Mouse (Mus musculus) heart, embryonic 16.5 days (tissue): ENCODE data around the gene Epb41l3. TPM values are rescaled to one million over a fixed set of nuclear protein-coding genes. Genes with fewer than 3 reads are reported as not detected.
A peak's percentile ranks its signal among the peaks of the same experiment; 100 is the strongest.

Source experiments
- ATAC-seq: fragments of 200-750 bp; cut with Nextera tagmentation; replicated peaks from 2 replicates; pipeline ENCODE4 v1.8.0; 2017; ENCODE audit warnings: moderate number of reproducible peaks; ENCODE audit not compliant: insufficient read depth, low FRiP score; ENCODE audit errors: extremely low read depth
- H3K27ac ChIP-seq: fragments of 300-500 bp; sonication (generic); 2 replicates; pipeline ENCODE4 v1.5.1; 2014; ENCODE audit warnings: mild to moderate bottlenecking, low read length, control low read depth, moderate library complexity
- H3K27me3 ChIP-seq: fragments of 300-500 bp; sonication (generic); 2 replicates; pipeline ENCODE4 v1.6.1; 2014; ENCODE audit warnings: low read length, mixed read lengths; ENCODE audit not compliant: control insufficient read depth, insufficient read depth
- H3K36me3 ChIP-seq: fragments of 300-500 bp; sonication (generic); 2 replicates; pipeline ENCODE4 v1.6.1; 2014; ENCODE audit not compliant: control insufficient read depth, insufficient read depth
- H3K4me1 ChIP-seq: fragments of 300-500 bp; sonication (generic); 2 replicates; pipeline ENCODE4 v1.6.1; 2014; ENCODE audit warnings: low read length, mixed read lengths; ENCODE audit not compliant: control insufficient read depth, insufficient read depth
- H3K4me2 ChIP-seq: fragments of 300-500 bp; sonication (generic); 2 replicates; pipeline ENCODE4 v1.6.1; 2014; ENCODE audit warnings: low read depth, mild to moderate bottlenecking, control low read depth, low read length
- H3K4me3 ChIP-seq: fragments of 300-500 bp; sonication (generic); 2 replicates; pipeline ENCODE4 v1.5.1; 2014; ENCODE audit warnings: mild to moderate bottlenecking, control low read depth, low read length
- H3K9ac ChIP-seq: fragments of 300-500 bp; sonication (generic); 2 replicates; pipeline ENCODE4 v1.6.1; 2014; ENCODE audit warnings: low read length, control low read depth
- H3K9me3 ChIP-seq: fragments of 300-500 bp; sonication (generic); replicated peaks from 2 replicates; pipeline ENCODE4 v1.6.1; 2016; ENCODE audit warnings: low read length; ENCODE audit not compliant: control insufficient read depth
- WGBS: fragments of 180-500 bp; shearing (Covaris S2); extraction: QIAGEN DNeasy Blood & Tissue Kit; methylation state at CpG from one replicate; pipeline ENCODE4 v1.1.7; 2014; 5-methylcytosine and 5-hydroxymethylcytosine counted together
- polyA plus RNA-seq: library from polyadenylated mRNA; unstranded; fragments of >200 nt; fragmentation: Nextera tagmentation; extraction: Ambion mirVana; gene quantifications from 2 replicates; pipeline ENCODE4 v1.2.1, GENCODE M21; 2015

Gene Epb41l3
- polyA plus RNA-seq, 1 experiment from 2014 or later, result 94.6 TPM

DNA sequence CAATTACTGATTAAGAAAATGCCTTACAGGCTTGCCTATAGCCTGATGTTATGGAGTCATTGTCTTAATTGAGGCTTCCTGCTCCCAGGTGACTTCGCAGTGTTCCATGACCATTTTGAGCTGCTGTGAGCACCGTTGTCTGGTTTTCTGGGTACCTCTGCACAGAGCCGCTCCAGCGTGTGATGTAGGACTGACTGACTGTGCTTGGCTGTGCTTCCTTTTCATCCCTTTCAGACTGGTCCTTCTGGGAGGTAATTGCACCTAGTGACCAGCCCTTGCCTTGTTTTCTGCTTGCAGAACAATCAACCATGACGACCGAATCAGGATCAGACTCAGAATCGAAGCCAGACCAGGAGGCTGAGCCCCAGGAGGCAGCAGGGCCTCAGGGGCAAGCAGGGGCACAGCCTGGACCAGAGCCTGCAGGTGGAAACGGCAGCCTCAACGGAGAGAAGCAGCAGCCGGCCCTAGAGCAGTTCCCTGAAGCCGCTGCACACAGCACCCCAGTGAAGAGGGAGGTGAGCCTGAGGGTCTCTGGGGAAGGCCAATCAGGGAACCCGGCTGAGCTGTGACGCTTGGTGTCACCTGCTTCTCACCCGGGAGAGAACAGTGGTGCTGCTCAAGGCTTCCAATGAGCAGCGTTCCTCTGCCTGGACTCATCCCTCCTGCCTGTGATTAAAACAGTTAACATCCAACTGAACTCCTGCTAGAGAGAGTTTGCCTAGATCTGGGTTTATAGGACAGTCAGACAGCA lies 132.3 kb downstream of the Epb41l3 start:
- no peak overlapping the region for H3K9ac ChIP-seq
- H3K36me3 ChIP-seq, result peaks cover 13% of the 10 kb centered on the region
- no peak overlapping the region for H3K4me3 ChIP-seq
- ATAC-seq, result no peak
- 70% methylated on average over 15 of the region's 15 CpGs for WGBS
- H3K4me1 ChIP-seq, result no peaks in the 10 kb centered on the region
- H3K9me3 ChIP-seq, result peaks cover 4% of the 10 kb centered on the region; the same call in 1 of the 2 replicates
- H3K27me3 ChIP-seq, result no peaks in the 10 kb centered on the region
- no peak overlapping the region for H3K4me2 ChIP-seq
- no peak overlapping the region for H3K27ac ChIP-seq

GRCm38 (mm10) chr17:69211065-69211464 lies 135.6 kb downstream of the Epb41l3 start:
- Histone ChIP-seq H3K9me3 (peaks cover 4% of the 10 kb centered on the region; the same call in 1 of the 2 replicates), H3K27me3 (no peaks in the 10 kb centered on the region), H3K27ac (no peak overlapping the region), H3K4me3 (no peak overlapping the region), H3K4me1 (no peaks in the 10 kb centered on the region), H3K4me2 (no peak overlapping the region), H3K9ac (no peak overlapping the region), H3K36me3 (peaks cover 28% of the 10 kb centered on the region)
- no peak for ATAC-seq

- Histone ChIP-seq H3K36me3 (peaks cover 22% of the 10 kb centered on the region), H3K9me3 (peaks cover 1% of the 10 kb centered on the region; the same call in 1 of the 2 replicates)
- WGBS, result 94% methylated on average over 3 of the region's 3 CpGs
Observed at GRCm38 (mm10) chr17:69216120-69216519, 140.6 kb downstream of the Epb41l3 start.

DNA sequence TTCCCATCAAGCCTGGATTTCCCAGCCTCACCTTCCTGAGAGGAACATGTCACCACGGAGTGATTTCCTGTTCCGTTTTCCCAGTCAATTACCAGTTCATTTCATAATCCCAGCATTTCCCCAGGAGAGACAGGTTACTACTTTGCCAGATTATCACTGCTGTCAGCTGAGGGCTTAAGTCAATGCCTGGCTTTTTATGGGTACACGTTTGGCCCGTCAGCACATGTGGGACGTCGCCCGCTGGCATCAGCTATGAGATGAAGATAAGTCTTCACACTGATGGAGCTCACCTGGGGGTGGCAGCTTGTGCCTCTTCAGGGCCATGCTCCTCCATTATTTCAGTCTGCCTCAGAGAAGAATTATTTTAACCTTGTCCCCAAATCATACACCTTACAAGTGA lies 145.4 kb downstream of the Epb41l3 start:
- no peak overlapping the region for H3K9ac ChIP-seq
- no peak for ATAC-seq
- WGBS, result 62% methylated on average over 7 of the region's 7 CpGs

More at GRCm38 (mm10) chr17:69216120-69216519, 140.6 kb downstream of the Epb41l3 start:
- ATAC-seq, result no peak
- Histone ChIP-seq H3K4me3 (no peak overlapping the region), H3K27me3 (no peaks in the 10 kb centered on the region), H3K4me2 (no peak overlapping the region), H3K27ac (no peak overlapping the region), H3K9ac (no peak overlapping the region), H3K4me1 (peaks cover under 1% of the 10 kb centered on the region; the same call in 1 of the 2 replicates)

GRCm38 (mm10) chr17:69221377-69221776 lies 145.9 kb downstream of the Epb41l3 start:
- H3K36me3 ChIP-seq, result 0 out of 2 replicates have a peak, but pooled peaks cover 6% of the 10 kb centered on the region
- peaks cover 23% of the 10 kb centered on the region for H3K4me1 ChIP-seq
- no peak for ATAC-seq
- H3K4me3 ChIP-seq, result no peak overlapping the region
- H3K9ac ChIP-seq, result no peak overlapping the region
- H3K4me2 ChIP-seq, result no peak overlapping the region
- H3K27ac ChIP-seq, result no peak overlapping the region; the same call in 1 of the 2 replicates
- no peaks in the 10 kb centered on the region for H3K9me3 ChIP-seq
- no peaks in the 10 kb centered on the region for H3K27me3 ChIP-seq
- WGBS, result 76% methylated on average over 6 of the region's 6 CpGs

More for the DNA sequence above, 145.4 kb downstream of the Epb41l3 start:
- H3K27ac ChIP-seq, result no peak overlapping the region
- peaks cover 6% of the 10 kb centered on the region; the same call in 1 of the 2 replicates for H3K36me3 ChIP-seq
- no peak overlapping the region for H3K4me2 ChIP-seq
- H3K27me3 ChIP-seq, result no peaks in the 10 kb centered on the region
- H3K4me3 ChIP-seq, result no peak overlapping the region
- no peaks in the 10 kb centered on the region for H3K9me3 ChIP-seq
- peaks cover 18% of the 10 kb centered on the region for H3K4me1 ChIP-seq

DNA sequence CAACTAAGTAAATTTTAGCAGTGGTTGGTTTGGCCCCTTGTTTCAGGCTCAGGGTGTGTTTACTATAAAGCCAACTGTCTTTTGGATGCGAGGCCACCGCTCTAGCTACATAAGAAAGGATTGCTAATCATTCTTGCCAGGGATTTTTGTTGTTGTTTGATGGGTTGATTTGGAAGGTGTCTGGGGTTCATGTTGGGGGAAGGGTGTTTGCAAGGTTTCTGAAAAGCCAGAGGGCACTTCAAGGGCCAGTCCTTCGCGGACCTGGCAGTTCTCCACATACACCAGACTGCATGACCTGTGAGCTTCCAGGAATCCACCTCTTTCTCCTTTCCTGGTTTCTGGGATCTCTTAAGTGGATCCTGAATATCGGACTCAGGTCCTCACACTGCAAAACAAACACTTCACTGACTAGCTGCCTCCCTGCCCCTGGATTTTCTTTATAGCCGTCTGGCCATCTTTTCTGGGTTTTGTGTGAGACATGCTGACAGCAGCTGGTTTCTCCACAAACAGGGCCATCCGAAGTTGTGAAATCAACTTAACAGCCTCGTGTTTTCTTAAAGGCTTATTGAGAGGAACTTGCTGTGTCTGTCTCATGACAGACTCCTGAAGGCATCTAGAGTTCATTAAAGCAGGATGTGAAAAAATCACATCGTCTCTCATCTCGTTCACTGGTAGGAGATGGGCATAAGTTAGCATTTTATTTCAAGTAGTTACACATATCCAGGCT lies 146.6 kb downstream of the Epb41l3 start:
- Histone ChIP-seq H3K27me3 (no peaks in the 10 kb centered on the region), H3K4me1 (peaks cover 30% of the 10 kb centered on the region), H3K9me3 (no peaks in the 10 kb centered on the region), H3K36me3 (0 out of 2 replicates have a peak, but pooled peaks cover 6% of the 10 kb centered on the region), H3K9ac (no peak overlapping the region), H3K27ac (no peak overlapping the region), H3K4me2 (no peak overlapping the region), H3K4me3 (no peak overlapping the region)
- WGBS, result 28% methylated on average over 10 of the region's 10 CpGs
- ATAC-seq, result no peak

GRCm38 (mm10) chr17:69225996-69226395 lies 150.5 kb downstream of the Epb41l3 start:
- Histone ChIP-seq H3K9me3 (no peaks in the 10 kb centered on the region), H3K27ac (no peak overlapping the region), H3K36me3 (no peaks in the 10 kb centered on the region), H3K27me3 (no peaks in the 10 kb centered on the region), H3K9ac (no peak overlapping the region), H3K4me3 (no peak overlapping the region), H3K4me1 (peaks cover 38% of the 10 kb centered on the region), H3K4me2 (no peak overlapping the region)
- ATAC-seq, result no peak
- WGBS, result 85% methylated on average over 7 of the region's 7 CpGs

- no peak overlapping the region for H3K4me3 ChIP-seq
- H3K4me2 ChIP-seq, result peak overlapping the region; percentile 21; the same call in 1 of the 2 replicates
- no peaks in the 10 kb centered on the region for H3K9me3 ChIP-seq
- H3K4me1 ChIP-seq, result peaks cover 26% of the 10 kb centered on the region
- H3K27me3 ChIP-seq, result no peaks in the 10 kb centered on the region
- WGBS, result 34% methylated on average over 9 of the region's 9 CpGs
- no peak for ATAC-seq
- no peaks in the 10 kb centered on the region for H3K36me3 ChIP-seq
- peak overlapping the region; percentile 22; the same call in 1 of the 2 replicates for H3K9ac ChIP-seq
- H3K27ac ChIP-seq, result no peak overlapping the region; the same call in 1 of the 2 replicates
Observed at GRCm38 (mm10) chr17:69227426-69228014, 152.0 kb downstream of the Epb41l3 start.
